Mouse (Mus musculus): ENCODE results near the gene Nadsyn1.

The Nadsyn1 gene

GRCm38 (mm10) chr7:143822375-143823265, at the start of gene Nadsyn1, which contains the start of gene Dhcr7:
Gene Nadsyn1 (minus strand): TSS chr7:143822849.
Gene Dhcr7 (plus strand): TSS chr7:143823145.
- peak; percentile 97 for DNase-seq (ENCODE audit: extremely low read depth, insufficient read length, low spot score)

DNA sequence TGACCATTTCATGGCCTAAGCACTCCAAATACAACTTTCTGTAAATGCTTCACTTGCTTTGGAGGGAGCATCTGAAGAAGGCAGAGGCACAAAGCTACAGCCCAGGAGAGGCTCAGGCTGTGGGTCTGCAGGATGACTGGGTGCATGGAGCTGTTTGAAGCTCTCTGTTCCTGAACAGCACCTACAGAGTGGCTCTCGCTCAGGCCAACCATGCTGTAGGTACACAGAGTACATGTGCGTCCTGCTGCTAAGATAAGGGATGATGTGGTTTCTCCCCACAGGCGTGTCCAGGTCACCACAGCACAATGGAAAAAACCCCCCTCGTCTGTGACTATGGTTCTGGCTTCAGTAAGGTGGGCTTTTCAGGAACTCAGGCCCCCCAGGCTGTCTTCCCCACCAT, 46.2 kb upstream of the Nadsyn1 start:
- DNase-seq (ENCODE audit: extremely low read depth, insufficient read length, low spot score) = no peak

DNA sequence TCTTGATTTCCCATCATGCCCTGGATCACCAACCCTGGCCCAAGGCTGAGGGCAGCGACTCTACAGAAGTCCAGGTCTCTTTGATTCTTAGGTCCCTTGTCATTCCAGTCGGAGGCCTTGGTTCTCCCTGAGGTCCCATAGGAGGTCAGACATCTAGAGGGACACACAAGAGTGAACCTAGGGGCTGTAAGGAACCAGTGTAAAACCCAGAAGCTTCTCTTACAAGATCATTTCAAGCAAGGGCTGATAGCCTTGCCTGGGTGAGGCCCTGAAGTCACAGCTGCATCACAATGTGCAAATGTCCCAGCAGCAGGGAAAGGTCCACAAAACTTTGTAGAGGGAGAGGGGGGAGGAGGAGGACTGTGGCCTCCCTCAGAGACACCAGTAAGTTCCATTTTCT, 43.9 kb upstream of the Nadsyn1 start, which contains the start of gene Gm498:
TSS of gene Gm498 (plus strand) at position 301 of the 400 bp plus-strand sequence.
- DNase-seq (ENCODE audit: extremely low read depth, insufficient read length, low spot score) = no peak

GRCm38 (mm10) chr7:143848768-143849482, 26.3 kb upstream of the Nadsyn1 start:
- no peak for DNase-seq (ENCODE audit: extremely low read depth, insufficient read length, low spot score)

DNA sequence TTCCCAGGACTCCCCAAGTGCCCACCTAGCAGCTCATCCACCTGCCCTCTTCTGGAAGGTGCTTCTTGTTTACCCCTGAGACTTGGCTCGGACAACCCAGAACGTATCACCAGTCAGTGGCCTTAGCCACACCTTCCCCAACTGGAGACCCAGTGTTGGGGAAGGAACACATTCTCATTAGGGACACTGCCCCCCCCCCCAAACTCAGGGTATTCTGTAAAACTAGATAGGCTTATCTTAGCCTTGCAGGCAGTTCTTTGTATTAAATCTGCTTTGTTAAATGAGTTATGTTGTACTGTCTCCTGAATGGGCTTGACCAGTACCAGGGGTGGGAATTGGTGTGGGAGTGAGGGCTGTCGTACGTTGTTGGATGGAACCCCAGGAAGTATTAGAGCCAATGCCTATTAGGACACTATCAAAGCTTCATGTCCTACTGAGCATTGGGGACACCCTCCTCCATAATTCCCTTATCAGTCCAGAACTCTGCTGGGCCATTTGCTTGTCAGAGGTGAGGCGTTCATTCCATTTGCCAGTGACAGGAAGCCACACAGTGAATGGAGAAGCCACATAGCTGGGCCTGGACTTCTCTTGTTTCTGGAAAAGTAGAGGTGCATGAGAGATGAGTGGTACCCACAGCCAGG, 25.6 kb upstream of the Nadsyn1 start:
- no peak for DNase-seq (ENCODE audit: extremely low read depth, insufficient read length, low spot score)

- no peak for DNase-seq (ENCODE audit: extremely low read depth, insufficient read length, low spot score)
These were observed 18.7 kb upstream of the Nadsyn1 start for GRCm38 (mm10) chr7:143841301-143841700.

GRCm38 (mm10) chr7:143840121-143840520, 17.5 kb upstream of the Nadsyn1 start:
- DNase-seq (ENCODE audit: extremely low read depth, insufficient read length, low spot score) = no peak

- no peak for DNase-seq (ENCODE audit: extremely low read depth, insufficient read length, low spot score)
These were observed 15.2 kb upstream of the Nadsyn1 start for GRCm38 (mm10) chr7:143837705-143838358.

- DNase-seq (ENCODE audit: extremely low read depth, insufficient read length, low spot score) = no peak
These were observed 12.3 kb upstream of the Nadsyn1 start for GRCm38 (mm10) chr7:143834972-143835371.

- no peak for DNase-seq (ENCODE audit: extremely low read depth, insufficient read length, low spot score)
These were observed 11.7 kb upstream of the Nadsyn1 start for GRCm38 (mm10) chr7:143834316-143834715.

GRCm38 (mm10) chr7:143833581-143834190, 11.0 kb upstream of the Nadsyn1 start:
- DNase-seq (ENCODE audit: extremely low read depth, insufficient read length, low spot score) = no peak

DNA sequence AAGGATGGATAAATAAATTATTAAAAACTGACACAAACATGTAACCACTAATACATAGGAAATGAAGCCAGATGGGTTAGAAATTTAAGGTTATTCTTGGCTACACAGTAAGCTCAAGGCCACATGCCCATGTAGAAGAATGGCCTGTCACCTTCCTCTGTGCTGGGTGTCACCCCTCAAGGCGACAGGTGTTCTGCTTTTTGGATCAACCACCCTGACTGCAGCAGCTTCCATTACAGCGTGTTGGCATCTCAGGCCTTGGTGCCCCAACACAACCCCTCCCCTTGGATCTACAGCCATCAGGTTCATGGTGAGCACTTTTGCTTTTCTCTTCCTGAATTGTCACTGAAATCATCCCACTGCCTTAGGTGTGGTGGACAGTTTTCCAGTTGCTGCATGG, 10.0 kb upstream of the Nadsyn1 start:
- DNase-seq (ENCODE audit: extremely low read depth, insufficient read length, low spot score) = no peak

- peak; percentile 65 for DNase-seq (ENCODE audit: extremely low read depth, insufficient read length, low spot score)
These were observed 9.5 kb upstream of the Nadsyn1 start for GRCm38 (mm10) chr7:143832196-143832595.

DNA sequence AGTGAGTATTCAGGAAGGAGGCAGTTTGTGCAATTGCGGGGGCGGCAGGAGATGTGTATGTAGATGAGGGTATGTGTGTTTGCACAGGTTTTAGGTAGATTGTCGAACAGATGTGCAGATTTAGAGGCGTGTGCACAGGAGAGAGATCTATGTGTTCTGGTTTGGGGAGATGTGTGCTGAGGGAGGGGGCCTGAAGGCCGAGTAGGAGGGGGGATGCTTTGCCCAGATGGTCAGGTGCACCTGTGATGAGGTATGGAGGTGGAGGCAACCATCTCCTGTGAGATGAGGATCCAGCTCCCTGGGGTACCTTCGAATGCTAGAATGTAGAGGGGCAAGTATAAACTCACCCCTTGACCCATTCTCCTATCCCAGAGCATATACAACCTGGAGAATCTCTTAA, 7.8 kb upstream of the Nadsyn1 start:
- DNase-seq (ENCODE audit: extremely low read depth, insufficient read length, low spot score) = no peak

- peak; percentile 93 for DNase-seq (ENCODE audit: extremely low read depth, insufficient read length, low spot score)
These were observed 7.1 kb upstream of the Nadsyn1 start for GRCm38 (mm10) chr7:143829504-143830331.

DNA sequence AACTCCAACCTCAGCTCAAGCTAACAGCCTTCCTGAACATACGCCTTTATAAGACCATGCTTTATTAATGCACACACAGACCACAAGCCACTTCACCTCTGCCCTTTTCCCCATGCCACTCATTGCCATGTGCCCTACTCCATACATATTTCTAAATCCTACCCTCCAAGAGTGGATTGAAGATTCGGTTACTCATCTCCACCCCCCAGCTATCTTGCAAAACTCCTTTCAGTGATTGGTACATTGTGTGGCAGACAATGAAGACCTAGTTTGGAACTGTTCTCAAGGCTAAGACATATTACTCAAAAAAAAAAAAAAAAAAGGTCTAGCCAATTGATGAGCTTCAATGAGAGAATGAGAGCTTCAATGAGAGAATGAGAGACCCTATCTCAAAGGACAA, 4.3 kb upstream of the Nadsyn1 start:
- no peak for DNase-seq (ENCODE audit: extremely low read depth, insufficient read length, low spot score)

- no peak for DNase-seq (ENCODE audit: extremely low read depth, insufficient read length, low spot score)
These were observed 587 bp upstream of the Nadsyn1 start for GRCm38 (mm10) chr7:143823266-143823605.

- no peak for DNase-seq (ENCODE audit: extremely low read depth, insufficient read length, low spot score)
These were observed 1.4 kb downstream of the Nadsyn1 start for GRCm38 (mm10) chr7:143821241-143821640.

- DNase-seq (ENCODE audit: extremely low read depth, insufficient read length, low spot score) = no peak
These were observed 3.4 kb downstream of the Nadsyn1 start for GRCm38 (mm10) chr7:143819201-143819600.

Measured in 3134 (cell line).